Mouse (Mus musculus): Measurements from ENCODE around the gene Tspan3.

DNA sequence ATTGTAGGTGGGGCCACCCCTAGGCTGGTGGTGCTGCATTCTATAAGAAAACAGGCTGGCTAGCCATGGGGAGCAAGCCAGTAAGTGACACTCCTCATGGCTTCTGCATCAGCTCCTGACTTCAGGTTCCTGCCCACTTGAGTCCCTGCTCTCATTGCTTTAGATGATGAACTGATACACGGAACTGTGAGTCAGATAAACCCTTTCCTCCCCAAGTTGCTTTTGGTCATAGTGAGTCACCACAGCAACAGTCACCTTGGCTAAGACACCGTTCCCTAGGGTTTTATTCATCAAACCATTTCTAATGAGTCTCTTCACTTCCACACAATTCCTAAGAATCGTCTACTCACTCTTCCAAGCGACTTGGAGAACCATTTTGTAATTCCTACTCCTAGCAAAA is 31.6 kb upstream of the Tspan3 start:
- TF ChIP-seq POLR2A (IDR thresholded peaks at IDR 0.05; ENCODE audit: low read depth, low read length) = no peak
- no peak for TF ChIP-seq CTCF (IDR thresholded peaks at IDR 0.05; ENCODE audit: extremely low read depth, insufficient read length, insufficient replicate concordance, low read depth, low read length)

Data from small intestine, adult 2 months (tissue).